Mouse (Mus musculus): Measurements from ENCODE around the gene Esp36.
"Not testable (repeated sequence)": the region's sequence is repeated elsewhere in the genome, so short reads cannot be mapped to it uniquely, and the experiment has no call there.

The Esp36 gene

GRCm38 (mm10) chr17:38420085-38420484 is at the start of gene Esp36:
TSS of gene Esp36 (minus strand) at chr17:38420185.
- DNase-seq (ENCODE audit: low read depth): no peak

- not testable (repeated sequence) for DNase-seq (ENCODE audit: low read depth)
These were observed 36.2 kb upstream of the Esp36 start for GRCm38 (mm10) chr17:38456206-38456605.

GRCm38 (mm10) chr17:38450688-38451087 is 30.7 kb upstream of the Esp36 start:
- no peak for DNase-seq (ENCODE audit: low read depth)

GRCm38 (mm10) chr17:38406135-38406534 is 13.8 kb downstream of the Esp36 start:
- DNase-seq (ENCODE audit: low read depth): no peak

GRCm38 (mm10) chr17:38391821-38392220 is 28.2 kb downstream of the Esp36 start:
- no peak for DNase-seq (ENCODE audit: low read depth)

Measured in naive thymus-derived CD4-positive, alpha-beta T cell, adult 2 months (primary cell).